Mouse (Mus musculus) MEL (cell line): ENCODE data around the gene Ano10.

Source experiments
- MEF2A ChIP-seq: IDR thresholded peaks from 2 replicates; pipeline ENCODE4 v1.6.1; 2014; ENCODE audit warnings: low read depth, mild to moderate bottlenecking, inconsistent platforms, low read length, improper control_type of control experiment; ENCODE audit not compliant: poor library complexity, insufficient replicate concordance, severe bottlenecking; ENCODE audit errors: extremely low read depth
- TCF12 ChIP-seq: IDR thresholded peaks from 2 replicates; pipeline ENCODE4 v1.6.1; 2014; ENCODE audit warnings: low read depth, mild to moderate bottlenecking, inconsistent platforms, low read length, improper control_type of control experiment, moderate library complexity
- USF1 ChIP-seq: IDR thresholded peaks from 2 replicates; pipeline ENCODE4 v1.6.1; 2014; ENCODE audit warnings: low read depth, mild to moderate bottlenecking, inconsistent platforms, low read length, improper control_type of control experiment, moderate library complexity

- no peak for TF ChIP-seq TCF12
- no peak for TF ChIP-seq MEF2A
- no peak for TF ChIP-seq USF1
Observed at GRCm38 (mm10) chr9:122178427-122178826, 115.8 kb downstream of the Ano10 start.
